Mouse (Mus musculus) thymus, adult 18-20 months (tissue): ENCODE measurements at regions not wholly inside any gene's neighbourhood (a gene's known extent, or its start where the extent isn't known, plus 50 kb on each side); places are given as distances from the start of the nearest gene placed in this dataset.
"Not testable (repeated sequence)": the region's sequence is repeated elsewhere in the genome, so short reads cannot be mapped to it uniquely, and the experiment has no call there.

Source experiments
- DNase-seq, 2 experiments: peaks; one replicate each; pipeline ENCODE4 v3.0.0; 2022; ENCODE audit warnings: mixed read lengths in 2 of 2

DNA sequence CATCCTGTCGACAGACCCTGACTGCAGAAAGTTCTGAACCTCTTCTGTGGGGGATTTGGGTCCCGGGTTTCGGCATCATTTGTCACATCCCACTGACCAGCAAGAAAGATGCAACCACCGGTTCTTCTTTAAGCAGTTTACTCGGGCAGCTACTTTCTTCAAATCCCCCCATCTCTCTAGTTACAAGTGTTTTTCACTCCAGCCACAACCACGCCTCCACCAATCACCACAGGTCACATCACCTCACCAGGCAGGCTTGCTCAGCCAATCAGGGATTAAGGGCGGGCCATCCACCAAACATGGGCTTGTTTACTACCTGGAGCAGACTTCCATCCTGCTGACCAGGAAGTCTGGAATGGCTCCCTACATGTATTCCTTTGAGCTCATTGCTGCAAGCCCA, 119.6 kb downstream of the Tnfsf18 start:
- not testable (repeated sequence) for DNase-seq

DNA sequence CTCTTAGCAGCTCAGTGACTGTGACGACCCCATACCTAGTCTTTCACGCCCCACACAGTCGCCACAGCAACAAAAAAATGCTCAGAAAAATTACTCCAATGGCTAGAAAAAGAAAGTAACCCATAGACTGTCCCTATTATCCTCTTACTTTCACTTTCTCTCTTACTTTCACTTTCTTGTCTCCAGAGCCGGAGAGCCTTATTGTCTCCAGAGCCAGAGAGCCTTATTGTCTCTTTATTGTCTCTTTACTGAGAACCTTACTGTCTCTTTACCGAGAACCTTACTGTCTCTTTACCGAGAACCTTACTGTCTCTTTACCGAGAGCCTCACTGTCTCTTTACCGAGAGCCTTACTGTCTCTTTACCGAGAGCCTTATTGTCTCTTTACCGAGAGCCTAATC, 119.2 kb downstream of the Tnfsf18 start:
- not testable (repeated sequence) for DNase-seq

DNA sequence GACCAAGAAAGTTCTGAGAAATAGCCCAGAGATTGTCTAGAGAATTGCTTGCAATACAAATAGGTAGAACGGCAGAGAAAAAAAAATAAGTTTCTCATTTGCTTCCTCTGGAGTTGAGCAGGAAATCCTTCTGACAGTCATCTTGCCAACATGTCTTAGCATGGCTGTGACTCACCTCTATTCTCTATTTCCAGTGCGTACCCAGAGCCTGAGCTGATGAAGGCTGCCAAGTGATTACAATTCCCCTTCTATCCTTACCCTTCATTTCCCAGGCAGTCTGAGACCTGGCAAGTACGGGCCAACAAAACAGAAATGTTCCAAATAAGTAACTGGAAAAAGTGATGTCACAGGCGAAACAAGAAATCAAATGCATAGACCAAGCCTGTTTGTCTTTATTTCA, 113.0 kb downstream of the Tnfsf18 start:
- no peak for DNase-seq

DNA sequence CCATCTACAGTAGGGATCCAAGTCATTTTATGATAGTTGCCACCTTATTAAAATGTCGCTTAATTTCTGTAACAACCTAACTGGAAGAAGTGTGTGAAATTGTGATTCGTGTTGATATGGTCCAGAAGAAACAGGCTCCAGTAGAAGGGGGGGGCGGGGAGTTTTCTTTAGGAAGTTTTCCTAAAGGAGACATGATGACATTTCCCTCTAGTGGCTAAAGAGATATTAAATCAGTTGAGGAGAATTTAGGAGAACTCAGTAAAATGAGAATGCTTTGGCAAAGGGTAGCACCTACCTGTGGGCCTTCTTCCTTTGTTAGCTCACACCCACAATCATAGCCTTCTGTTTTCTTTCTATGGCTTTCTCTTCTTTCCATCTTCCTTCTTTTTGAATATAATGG, 107.7 kb downstream of the Tnfsf18 start:
- DNase-seq = no peak

DNA sequence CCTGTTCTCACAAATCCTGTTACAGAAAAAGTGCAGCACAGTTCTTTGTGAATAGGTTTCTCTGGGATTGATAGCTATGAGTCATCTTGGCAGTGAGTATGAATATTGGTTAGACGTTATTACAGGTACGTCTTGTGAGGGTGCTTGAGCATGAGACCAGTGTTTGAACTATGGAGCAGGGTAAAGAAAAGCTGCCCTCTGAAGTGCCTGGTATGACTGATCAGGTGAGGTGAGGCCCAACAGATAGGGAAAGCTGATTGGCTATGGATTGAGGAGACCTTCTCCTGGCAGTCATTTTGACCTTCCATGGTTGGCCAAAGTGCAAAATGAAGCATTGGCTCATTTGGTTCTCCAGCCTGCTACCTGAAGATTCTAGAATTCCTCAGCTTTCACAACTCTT, 106.7 kb downstream of the Tnfsf18 start:
- no peak for DNase-seq

DNA sequence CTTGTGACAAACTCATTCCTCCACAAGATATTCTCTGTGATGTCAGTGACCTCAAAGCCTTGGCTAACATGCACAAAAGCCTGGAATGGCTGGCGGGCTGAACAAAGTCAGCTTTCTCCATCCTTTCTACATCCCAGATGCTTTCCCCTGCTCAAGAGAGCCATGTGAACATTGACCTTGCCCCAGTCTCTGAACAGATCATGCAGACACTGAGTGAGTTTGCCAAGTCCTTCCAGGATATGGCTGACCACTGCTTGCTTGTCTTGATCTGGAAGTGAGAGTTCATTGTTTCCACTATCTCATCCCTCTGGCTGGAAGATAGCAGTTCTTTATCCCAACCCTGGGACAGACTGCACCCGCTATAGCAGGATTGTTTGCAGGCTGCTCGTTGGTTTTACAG, 103.7 kb downstream of the Tnfsf18 start:
- no peak for DNase-seq

DNA sequence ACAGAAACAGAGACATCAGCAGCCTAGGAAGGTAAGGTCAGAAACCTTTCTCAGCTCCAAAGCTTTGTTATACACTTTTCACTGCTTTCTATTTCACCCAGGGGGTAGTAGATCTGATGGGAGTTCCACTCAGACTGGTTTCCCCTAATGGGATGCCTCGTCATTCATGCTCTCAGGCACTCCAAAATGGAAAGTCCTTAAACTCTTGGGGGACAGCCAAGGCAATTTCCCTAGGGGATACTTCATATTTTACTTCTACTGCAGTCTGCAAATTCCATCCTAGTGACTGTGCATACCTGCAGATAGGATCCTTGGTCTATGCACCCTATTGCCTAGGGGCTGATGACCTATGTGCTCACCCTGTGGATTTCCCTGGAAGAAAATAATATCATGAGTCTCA, 82.1 kb downstream of the Tnfsf18 start:
- DNase-seq = no peak

DNA sequence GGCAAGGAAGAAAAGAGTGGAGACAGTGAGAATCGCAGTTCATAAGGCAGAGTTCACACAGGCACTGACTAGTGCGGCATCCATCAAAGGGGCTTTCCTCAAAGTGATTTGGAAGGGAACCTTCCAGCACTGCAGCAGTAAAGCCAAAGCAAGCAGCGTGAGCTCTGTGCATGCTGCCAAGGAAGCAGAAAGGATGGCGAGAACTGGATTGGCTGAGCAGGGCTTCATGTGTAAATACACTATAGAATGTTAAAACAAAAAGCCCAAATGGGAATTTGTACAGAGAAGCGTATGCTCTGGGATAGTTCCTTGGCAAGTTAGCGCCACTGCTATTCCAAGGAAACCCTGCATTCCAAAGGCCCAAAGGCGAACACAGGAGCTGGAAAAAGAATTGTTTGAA, 81.5 kb downstream of the Tnfsf18 start:
- no peak for DNase-seq

DNA sequence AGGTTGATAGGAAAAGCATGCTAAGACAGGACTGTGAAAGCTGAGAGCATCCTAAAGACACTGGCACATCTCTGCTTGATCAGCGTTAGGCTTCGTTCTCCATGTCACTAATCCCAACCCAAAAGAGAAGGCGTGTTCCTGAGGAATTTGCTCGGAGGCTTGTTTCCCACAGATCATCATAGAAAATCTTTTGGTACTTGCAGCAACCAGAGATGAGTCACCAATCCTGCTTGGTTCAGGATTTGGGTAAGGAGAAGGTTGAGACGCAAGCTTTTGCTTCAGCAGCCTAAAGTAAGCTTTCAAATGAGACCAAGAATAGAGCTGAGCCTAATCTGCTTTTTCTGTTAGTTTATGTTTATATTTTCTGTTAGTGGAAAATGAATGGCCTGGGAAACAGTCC, 80.7 kb downstream of the Tnfsf18 start:
- DNase-seq = no peak

DNA sequence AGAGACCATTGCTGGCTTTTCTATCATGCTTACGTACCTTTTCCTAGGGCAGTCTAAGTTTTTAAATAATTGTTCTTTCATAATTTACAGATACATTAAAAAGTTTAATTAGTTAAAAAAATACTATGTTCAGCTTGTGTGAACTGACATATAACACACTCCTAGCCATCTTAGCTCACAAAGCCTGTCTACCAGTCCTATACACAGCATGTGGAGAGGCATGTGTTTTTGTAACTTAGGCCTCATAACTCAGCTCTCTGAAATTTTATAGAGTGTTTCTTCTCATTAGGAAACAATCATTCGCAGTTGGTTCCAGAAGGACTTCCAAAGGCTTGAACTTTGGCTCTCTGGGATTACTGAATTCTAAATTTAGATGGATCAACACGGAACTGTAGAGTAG, 76.3 kb downstream of the Tnfsf18 start:
- no peak for DNase-seq

DNA sequence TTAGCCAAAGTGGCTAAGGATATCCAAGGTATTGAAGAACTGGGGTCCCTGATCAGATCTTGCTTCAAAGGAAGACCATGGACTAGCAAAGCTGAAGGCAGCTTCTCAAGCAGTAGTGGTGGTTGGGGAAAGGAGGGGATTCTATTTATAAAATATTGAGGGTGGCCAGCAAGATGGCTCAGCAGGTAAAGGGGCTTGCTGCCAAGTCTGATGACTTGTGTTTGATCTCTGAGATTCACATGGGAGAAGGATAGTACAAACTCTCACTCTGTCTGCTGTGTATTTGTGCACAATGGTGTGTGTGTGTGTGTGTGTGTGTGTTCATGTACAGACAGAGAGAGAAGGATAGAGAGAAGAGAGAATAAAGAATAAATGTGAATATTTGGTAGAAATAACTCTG, 73.4 kb downstream of the Tnfsf18 start:
- DNase-seq = no peak

DNA sequence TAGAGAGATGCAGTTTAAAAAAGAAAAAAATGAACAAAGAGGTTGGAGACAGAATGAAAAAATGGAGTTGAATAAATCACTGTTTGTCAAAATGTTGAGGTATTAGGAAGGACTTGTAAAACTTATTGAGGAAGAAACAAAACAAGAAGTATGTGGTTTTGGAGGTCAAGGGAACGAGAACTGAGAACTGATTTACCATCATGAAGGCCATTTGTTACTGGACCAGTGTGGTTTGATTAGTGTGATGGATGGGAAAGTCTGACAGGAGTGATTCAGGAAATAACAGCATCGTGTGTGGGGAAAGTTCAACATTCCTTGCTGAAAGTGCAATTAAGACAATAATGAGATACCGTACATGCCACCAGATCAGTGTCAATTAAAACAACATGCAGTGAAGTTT, 65.9 kb downstream of the Tnfsf18 start:
- no peak for DNase-seq
